1 mouse cellular context compared by ENCODE assay signal in genomic region chr7:98190578-98190977, GRCm38 (mm10).
A peak's percentile ranks its signal among the peaks of the same experiment; 100 is the strongest.
TF ChIP-seq lines count a peak whose summit lies in the region.

No protein-coding gene starts in this region.

TF ChIP-seq in CH12.LX, 34 proteins besides CTCF, POLR2A, EP300 and RAD21 (continued from another document):
- TF ChIP-seq MXI1 (IDR thresholded peaks at IDR 0.05; ENCODE audit: low read depth, low read length): no peak
- no peak for TF ChIP-seq USF1 (IDR thresholded peaks at IDR 0.05; ENCODE audit: low read depth, low read length)
- no peak for TF ChIP-seq HCFC1 (IDR thresholded peaks at IDR 0.05; ENCODE audit: low read depth, low read length)
- no peak for TF ChIP-seq POLR2AphosphoS2 (IDR thresholded peaks at IDR 0.05; ENCODE audit: low read depth, low read length)
- no peak for TF ChIP-seq NRF1 (IDR thresholded peaks at IDR 0.05; ENCODE audit: low read depth, low read length)
- no peak for TF ChIP-seq NELFE (IDR thresholded peaks at IDR 0.05; ENCODE audit: low read depth, low read length)
- no peak for TF ChIP-seq MAZ (IDR thresholded peaks at IDR 0.05; ENCODE audit: low read depth, low read length)
- TF ChIP-seq ETS1 (conservative IDR thresholded peaks at IDR 0.05; ENCODE audit: low read depth, low read length): no peak
- TF ChIP-seq CHD1 (IDR thresholded peaks at IDR 0.05; ENCODE audit: low read depth, low read length): no peak
- no peak for TF ChIP-seq ZMIZ1 (IDR thresholded peaks at IDR 0.05; ENCODE audit: low read depth, low read length)
- TF ChIP-seq RCOR1 (conservative IDR thresholded peaks at IDR 0.05; ENCODE audit: low read depth, low read length): no peak
- no peak for TF ChIP-seq MAFK (IDR thresholded peaks at IDR 0.05; ENCODE audit: insufficient replicate concordance, low read length)
- no peak for TF ChIP-seq CHD2 (IDR thresholded peaks at IDR 0.05; ENCODE audit: low read length)
- TF ChIP-seq ZNF384 (IDR thresholded peaks at IDR 0.05; ENCODE audit: low read depth, low read length): peak; percentile 74; the same call in 1 of the 2 replicates
- TF ChIP-seq ELF1 (IDR thresholded peaks at IDR 0.05; ENCODE audit: low read depth, low read length): no peak
- peak; percentile 21 for TF ChIP-seq SMC3 (IDR thresholded peaks at IDR 0.05; ENCODE audit: low read depth, low read length)
